Mouse (Mus musculus) limb, embryonic 14.5 days (tissue): ENCODE data around the gene Otos. TPM values are rescaled to one million over a fixed set of nuclear protein-coding genes. Genes with fewer than 3 reads are reported as not detected.

ENCODE experiments used
- ATAC-seq: fragments of 200-750 bp; cut with Nextera tagmentation; 2 replicates; pipeline ENCODE4 v1.8.0; 2017; ENCODE audit warnings: low read depth, moderate number of reproducible peaks, moderate TSS enrichment; ENCODE audit not compliant: low FRiP score
- DNase-seq: peaks from one replicate; pipeline ENCODE4 v3.0.0-alpha.2; 2015; ENCODE audit warnings: low spot score
- H3K27ac ChIP-seq: fragments of 300-500 bp; sonication (generic); replicated peaks from 2 replicates; pipeline ENCODE4 v1.5.1; 2014; ENCODE audit warnings: low read depth, mild to moderate bottlenecking, low read length, moderate library complexity, mixed read lengths
- H3K27me3 ChIP-seq: fragments of 300-500 bp; sonication (generic); 2 replicates; pipeline ENCODE4 v1.6.1; 2014; ENCODE audit warnings: low read length, mixed read lengths; ENCODE audit not compliant: control insufficient read depth, insufficient read depth
- H3K36me3 ChIP-seq: fragments of 300-500 bp; sonication (generic); 2 replicates; pipeline ENCODE4 v1.6.1; 2014; ENCODE audit warnings: mild to moderate bottlenecking, low read length, moderate library complexity, mixed read lengths; ENCODE audit not compliant: control insufficient read depth, insufficient read depth
- H3K4me1 ChIP-seq: fragments of 300-500 bp; sonication (generic); 2 replicates; pipeline ENCODE4 v1.6.1; 2014; ENCODE audit warnings: antibody characterized with exemption, low read length, mixed read lengths; ENCODE audit not compliant: control insufficient read depth, insufficient read depth
- H3K4me2 ChIP-seq: fragments of 300-500 bp; sonication (generic); replicated peaks from 2 replicates; pipeline ENCODE4 v1.6.1; 2014; ENCODE audit warnings: low read depth, mild to moderate bottlenecking, low read length, moderate library complexity; ENCODE audit not compliant: severe bottlenecking
- H3K4me3 ChIP-seq: fragments of 300-500 bp; sonication (generic); replicated peaks from 2 replicates; pipeline ENCODE4 v1.5.1; 2014; ENCODE audit warnings: low read length
- H3K9ac ChIP-seq: fragments of 300-500 bp; sonication (generic); 2 replicates; pipeline ENCODE4 v1.6.1; 2014; ENCODE audit warnings: mild to moderate bottlenecking, low read depth, low read length, moderate library complexity; ENCODE audit not compliant: severe bottlenecking
- H3K9me3 ChIP-seq: fragments of 300-500 bp; sonication (generic); 2 replicates; pipeline ENCODE4 v1.6.1; 2016; ENCODE audit warnings: low read length; ENCODE audit not compliant: control insufficient read depth
- POLR2A ChIP-seq: fragments of 200-500 bp; IDR thresholded peaks from 2 replicates; pipeline ENCODE4 v1.8.0; 2012; ENCODE audit warnings: inconsistent platforms, mild to moderate bottlenecking, moderate library complexity, borderline replicate concordance; ENCODE audit not compliant: insufficient read depth, insufficient read length; ENCODE audit errors: extremely low read depth
- WGBS: fragments of 180-500 bp; shearing (Covaris S2); extraction: QIAGEN DNeasy Blood & Tissue Kit; methylation state at CpG from one replicate; pipeline ENCODE4 v1.1.7; 2014; 5-methylcytosine and 5-hydroxymethylcytosine counted together
- polyA plus RNA-seq, 2 experiments: library from polyadenylated mRNA; depleted of rRNA in 1 of 2; stranded (reverse) in 1 of 2; unstranded in 1 of 2; fragments of >200 nt; fragmentation: Nextera tagmentation in 1 of 2; extraction: Ambion mirVana in 1 of 2; gene quantifications; 2 replicates each; pipeline versions ENCODE4 v1.2.1 to v1.2.3; 2012 to 2014

Gene Otos
- polyA plus RNA-seq, 2 experiments: 0.19 TPM; not detected in 1

DNA sequence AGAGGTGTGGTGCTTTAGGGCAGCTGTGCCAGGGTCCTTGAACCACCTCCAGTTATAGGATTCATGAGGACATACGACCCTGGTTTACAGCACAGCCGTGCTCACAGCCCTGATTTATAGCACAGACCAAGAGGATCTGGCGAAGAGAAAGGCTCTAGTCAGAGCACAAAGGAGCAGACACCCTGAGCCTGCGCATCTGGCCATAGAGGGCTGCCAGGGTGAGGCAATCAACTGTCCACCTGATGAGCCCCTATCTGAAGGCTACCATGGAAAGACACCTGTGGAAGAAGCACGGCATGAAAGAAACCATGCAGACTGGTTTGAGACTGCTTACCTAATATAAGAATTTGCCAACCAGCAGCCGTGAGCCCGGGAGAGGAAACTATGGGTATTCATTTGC lies 2.0 kb downstream of the Otos start:
- H3K27me3 ChIP-seq: no peaks in the 10 kb centered on the region
- WGBS: 61% methylated on average over 7 of the region's 7 CpGs
- ATAC-seq: no peak
- H3K9me3 ChIP-seq: no peaks in the 10 kb centered on the region
- no peak overlapping the region for H3K4me3 ChIP-seq
- TF ChIP-seq POLR2A: no peak
- H3K27ac ChIP-seq: no peak overlapping the region
- no peaks in the 10 kb centered on the region; the same call in none of the 2 replicates for H3K4me1 ChIP-seq
- DNase-seq: no peak
- H3K9ac ChIP-seq: no peak overlapping the region
- H3K4me2 ChIP-seq: no peak overlapping the region
- no peaks in the 10 kb centered on the region for H3K36me3 ChIP-seq

DNA sequence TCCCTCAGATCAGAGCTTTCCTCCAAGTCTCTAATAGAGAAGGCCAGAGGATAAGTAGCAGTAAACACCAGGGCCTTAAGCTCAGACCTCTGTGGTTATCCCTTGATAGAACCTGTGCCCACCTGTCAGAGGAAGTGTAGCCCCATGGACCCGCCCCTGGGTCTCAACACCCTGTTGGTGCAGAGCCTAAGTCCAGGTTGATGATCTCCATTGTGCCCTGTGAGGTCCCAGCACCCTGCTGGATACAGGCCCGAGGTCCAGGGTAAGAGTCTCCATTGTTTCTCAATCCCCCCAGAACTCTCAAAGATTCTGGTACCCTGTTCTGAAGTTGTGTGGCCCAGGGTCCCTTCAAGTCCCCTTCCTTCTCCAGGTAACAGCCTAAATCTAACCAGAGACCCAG lies 2.5 kb downstream of the Otos start:
- Histone ChIP-seq H3K9ac (no peak overlapping the region; the same call in 1 of the 2 replicates), H3K4me2 (no peak overlapping the region), H3K4me1 (peaks cover under 1% of the 10 kb centered on the region; the same call in 1 of the 2 replicates), H3K27ac (no peak overlapping the region), H3K36me3 (no peaks in the 10 kb centered on the region), H3K9me3 (no peaks in the 10 kb centered on the region), H3K27me3 (no peaks in the 10 kb centered on the region), H3K4me3 (no peak overlapping the region)
- DNase-seq (no peak), ATAC-seq (no peak)
- TF ChIP-seq POLR2A: no peak
- WGBS: 50% methylated on average over 2 of the region's 2 CpGs

DNA sequence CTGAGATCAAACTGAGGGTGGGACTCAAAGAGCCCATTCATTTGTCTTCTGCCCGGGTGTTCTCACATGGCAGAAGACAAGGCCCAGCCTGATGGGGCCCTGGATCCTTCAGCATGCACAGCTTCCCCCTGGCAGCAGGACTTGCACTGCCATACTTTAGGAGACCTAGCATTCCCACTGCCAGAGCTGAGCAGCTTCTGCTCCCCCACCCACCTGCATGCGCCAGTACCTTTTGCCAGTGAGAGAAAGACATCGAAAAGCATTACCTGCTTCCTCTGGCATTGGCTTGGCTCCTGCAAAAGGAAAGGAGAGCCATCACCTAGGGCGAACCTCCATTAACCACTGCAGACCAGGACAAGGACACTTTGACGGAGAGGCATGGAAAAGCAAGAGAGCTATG lies 3.7 kb downstream of the Otos start:
- Histone ChIP-seq H3K36me3 (no peaks in the 10 kb centered on the region), H3K9me3 (no peaks in the 10 kb centered on the region), H3K27ac (no peak overlapping the region), H3K27me3 (no peaks in the 10 kb centered on the region), H3K4me1 (peaks cover 6% of the 10 kb centered on the region), H3K4me3 (no peak overlapping the region), H3K4me2 (no peak overlapping the region), H3K9ac (no peak overlapping the region)
- DNase-seq (no peak), ATAC-seq (no peak)
- TF ChIP-seq POLR2A: no peak
- WGBS: 89% methylated on average over 5 of the region's 5 CpGs

DNA sequence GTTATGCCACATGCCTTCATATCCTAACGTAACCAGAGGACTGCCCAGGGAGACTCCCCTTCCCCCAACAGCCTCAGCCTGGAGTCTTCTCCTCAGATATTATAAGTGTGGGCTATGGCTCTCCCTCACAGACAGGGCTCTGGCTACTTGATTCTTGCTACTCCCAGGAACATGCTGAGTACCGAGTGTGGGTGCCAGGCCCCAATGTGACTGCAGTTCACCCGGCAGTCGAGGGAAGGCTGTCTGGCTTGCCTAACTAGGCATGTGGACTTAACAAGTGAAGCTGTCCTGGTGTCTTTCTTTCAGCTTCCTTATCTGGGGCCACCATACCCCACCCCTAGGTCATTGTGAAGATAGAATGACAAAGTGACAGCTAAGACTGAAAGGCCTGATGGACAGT lies 5.0 kb downstream of the Otos start:
- TF ChIP-seq POLR2A: no peak
- H3K36me3 ChIP-seq: peaks cover 6% of the 10 kb centered on the region
- no peaks in the 10 kb centered on the region for H3K9me3 ChIP-seq
- H3K4me2 ChIP-seq: no peak overlapping the region
- no peak overlapping the region for H3K9ac ChIP-seq
- 78% methylated on average over 4 of the region's 4 CpGs for WGBS
- no peak overlapping the region for H3K4me3 ChIP-seq
- no peak for ATAC-seq
- H3K27me3 ChIP-seq: no peaks in the 10 kb centered on the region
- H3K27ac ChIP-seq: no peak overlapping the region
- peaks cover 6% of the 10 kb centered on the region for H3K4me1 ChIP-seq
- no peak for DNase-seq

- peak; percentile 81; the same call in 1 of the 2 replicates for TF ChIP-seq POLR2A
- peaks cover 6% of the 10 kb centered on the region for H3K4me1 ChIP-seq
- peak within 1 kb of the TSS; percentile 34 for H3K27ac ChIP-seq
- H3K36me3 ChIP-seq: peaks cover 26% of the 10 kb centered on the region
- 3% methylated on average over 50 of the region's 50 CpGs for WGBS
- ATAC-seq (peak; percentile 92), DNase-seq (peak; percentile 88)
- H3K4me3 ChIP-seq: peak within 1 kb of the TSS; percentile 64
- peak within 1 kb of the TSS; percentile 73 for H3K9ac ChIP-seq
- H3K27me3 ChIP-seq: no peaks in the 10 kb centered on the region
- no peaks in the 10 kb centered on the region for H3K9me3 ChIP-seq
- peak within 1 kb of the TSS; percentile 78 for H3K4me2 ChIP-seq
Observed at GRCm38 (mm10) chr1:92641514-92642272, 6.9 kb downstream of the Otos start, which contains the start of gene Cops9. Gene Cops9 (minus strand): TSS chr1:92641985.

DNA sequence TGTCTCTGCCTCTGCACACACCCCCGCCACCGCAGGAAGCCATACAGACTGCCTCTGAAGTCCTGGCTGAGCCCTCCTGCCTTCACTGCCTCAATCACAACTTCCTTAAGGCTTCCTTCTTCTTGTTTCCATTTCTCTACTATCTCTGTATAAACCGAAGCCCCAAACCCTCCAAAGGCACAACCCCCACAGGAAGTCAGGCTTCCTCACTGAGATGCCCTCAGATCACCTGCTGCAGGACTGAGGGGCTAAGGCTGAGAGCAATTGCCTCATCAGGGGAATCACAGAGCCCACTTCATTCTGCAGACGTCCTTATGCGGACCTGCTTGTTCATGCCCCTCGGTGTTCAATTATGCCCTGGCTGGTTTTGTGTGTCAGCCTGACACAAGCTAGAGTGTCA lies 8.2 kb downstream of the Otos start:
- no peak overlapping the region for H3K4me3 ChIP-seq
- ATAC-seq: no peak

More for the DNA sequence above, 8.2 kb downstream of the Otos start:
- no peak overlapping the region for H3K27ac ChIP-seq
- no peaks in the 10 kb centered on the region for H3K27me3 ChIP-seq
- no peak overlapping the region for H3K9ac ChIP-seq
- DNase-seq: no peak
- peaks cover 36% of the 10 kb centered on the region for H3K36me3 ChIP-seq
- TF ChIP-seq POLR2A: no peak
- H3K4me2 ChIP-seq: peak overlapping the region; percentile 78
- H3K4me1 ChIP-seq: peaks cover 6% of the 10 kb centered on the region
- 87% methylated on average over 6 of the region's 6 CpGs for WGBS
- H3K9me3 ChIP-seq: no peaks in the 10 kb centered on the region
